8 mouse cellular contexts compared by ENCODE assay signal in the genomic region with DNA sequence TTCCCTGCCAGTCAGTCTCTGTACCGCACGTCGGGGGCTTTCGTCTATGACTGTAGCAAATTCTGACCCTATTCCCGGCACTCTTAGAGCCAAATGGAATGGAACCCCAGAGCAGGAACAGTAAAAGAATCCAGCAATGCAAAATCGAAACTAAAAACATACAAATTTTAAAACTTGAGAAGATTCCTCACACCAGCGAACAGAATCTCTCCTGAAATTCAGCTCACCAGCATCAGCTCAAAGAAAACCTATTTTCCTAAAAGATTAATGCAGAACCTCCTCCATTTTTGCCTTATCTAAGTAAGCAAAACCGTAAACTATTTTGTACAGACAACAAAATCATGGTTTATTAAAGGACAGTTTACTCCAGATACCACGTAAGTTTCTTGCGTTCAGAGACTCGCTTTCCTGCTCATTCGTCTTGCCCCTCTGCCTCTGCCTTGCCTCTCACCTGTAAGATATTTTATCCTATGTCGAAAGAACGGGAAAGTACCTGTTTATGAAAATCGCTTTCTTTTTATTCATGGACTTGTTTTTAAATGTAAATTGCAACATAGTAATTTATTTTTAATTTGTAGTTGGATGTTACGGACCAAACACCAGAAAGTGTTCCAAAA. TPM values are rescaled to one million over a fixed set of nuclear protein-coding genes. Genes with fewer than 3 reads are reported as not detected.
DNase-seq lines count a peak whose midpoint lies in the region; ATAC-seq lines count a peak whose summit lies in the region.

No protein-coding gene starts in this region.

- DNase-seq in embryo, embryonic 10 days (ENCODE audit: low spot score), result peak; percentile 32
- no peak for DNase-seq in embryo, embryonic 9.5 days (ENCODE audit: extremely low spot score)
- DNase-seq in neural tube, embryonic 11.5 days (ENCODE audit: low spot score), result no peak
- DNase-seq in neural tube, embryonic 10.5 days (ENCODE audit: extremely low spot score, low spot score), result no peak
- DNase-seq in right cerebral cortex, postnatal 25 days, result no peak
- DNase-seq in frontal cortex, adult 2 months (ENCODE audit: extremely low spot score in 1 of 2, low spot score in 1 of 2), result no peak

- H3K9me3 ChIP-seq in neural tube, embryonic 11.5 days (ENCODE audit: control insufficient read depth, low read length), result no peaks in the 10 kb centered on the region
- H3K9me3 ChIP-seq in limb, embryonic 13.5 days, result no peaks in the 10 kb centered on the region
- no peaks in the 10 kb centered on the region for H3K9me3 ChIP-seq in stomach, embryonic 14.5 days (ENCODE audit: control insufficient read depth, low read depth, low read length)

- ATAC-seq in neural tube, embryonic 11.5 days (ENCODE audit: insufficient read depth, low FRiP score, low TSS enrichment), result no peak
- ATAC-seq in limb, embryonic 13.5 days (ENCODE audit: low FRiP score, low read depth), result no peak
- no peak for ATAC-seq in stomach, embryonic 14.5 days (ENCODE audit: insufficient number of reproducible peaks, insufficient read depth, low FRiP score, low read depth)

- 4% methylated on average over 16 of the region's 16 CpGs for WGBS in neural tube, embryonic 11.5 days
- 5% methylated on average over 16 of the region's 16 CpGs for WGBS in limb, embryonic 13.5 days
- WGBS in stomach, embryonic 14.5 days, result 13% methylated on average over 16 of the region's 16 CpGs

- H3K36me3 ChIP-seq in neural tube, embryonic 11.5 days (ENCODE audit: control insufficient read depth, insufficient read depth, low read length), result no peaks in the 10 kb centered on the region
- peaks cover 6% of the 10 kb centered on the region; the same call in 1 of the 2 replicates for H3K36me3 ChIP-seq in limb, embryonic 13.5 days
- H3K36me3 ChIP-seq in stomach, embryonic 14.5 days (ENCODE audit: control insufficient read depth, insufficient read depth, low read length), result no peaks in the 10 kb centered on the region

- H3K4me1 ChIP-seq in neural tube, embryonic 11.5 days (ENCODE audit: control insufficient read depth, insufficient read depth, low read length), result peaks cover 7% of the 10 kb centered on the region; the same call in 1 of the 2 replicates
- peaks cover 28% of the 10 kb centered on the region for H3K4me1 ChIP-seq in limb, embryonic 13.5 days
- peaks cover 2% of the 10 kb centered on the region; the same call in 1 of the 2 replicates for H3K4me1 ChIP-seq in stomach, embryonic 14.5 days (ENCODE audit: control insufficient read depth, insufficient read depth, low read length)

- peak overlapping the region; percentile 93; the same call in 1 of the 2 replicates for H3K27ac ChIP-seq in neural tube, embryonic 11.5 days (ENCODE audit: low read depth, low read length)
- H3K27ac ChIP-seq in limb, embryonic 13.5 days, result peak overlapping the region; percentile 99
- H3K27ac ChIP-seq in stomach, embryonic 14.5 days (ENCODE audit: low read length), result no peak overlapping the region

- peak overlapping the region; percentile 57 for H3K4me3 ChIP-seq in neural tube, embryonic 11.5 days (ENCODE audit: low read depth, low read length)
- peak overlapping the region; percentile 78 for H3K4me3 ChIP-seq in limb, embryonic 13.5 days
- peak overlapping the region; percentile 47 for H3K4me3 ChIP-seq in stomach, embryonic 14.5 days (ENCODE audit: low read depth, low read length)

- peaks cover 92% of the 10 kb centered on the region for H3K27me3 ChIP-seq in neural tube, embryonic 11.5 days (ENCODE audit: control insufficient read depth, insufficient read depth, low read length)
- peaks cover 81% of the 10 kb centered on the region for H3K27me3 ChIP-seq in limb, embryonic 13.5 days
- peaks cover 52% of the 10 kb centered on the region for H3K27me3 ChIP-seq in stomach, embryonic 14.5 days (ENCODE audit: control insufficient read depth, insufficient read depth, low read length)

- H3K4me2 ChIP-seq in neural tube, embryonic 11.5 days (ENCODE audit: low read depth), result no peak overlapping the region; the same call in 1 of the 2 replicates
- peak overlapping the region; percentile 82 for H3K4me2 ChIP-seq in limb, embryonic 13.5 days (replicated peaks)
- H3K4me2 ChIP-seq in stomach, embryonic 14.5 days (replicated peaks; ENCODE audit: low read depth, low read length), result peak overlapping the region; percentile 99

- H3K9ac ChIP-seq in neural tube, embryonic 11.5 days (ENCODE audit: low read length), result peak overlapping the region; percentile 79
- peak overlapping the region; percentile 98 for H3K9ac ChIP-seq in limb, embryonic 13.5 days
- 0 out of 2 replicates have a peak overlapping the region, but pooled peaks have one; percentile 10 for H3K9ac ChIP-seq in stomach, embryonic 14.5 days (replicated peaks; ENCODE audit: low read depth, low read length)

RNA-seq across cellular contexts. Expression of a gene that starts 2.5 kb away (rescaled TPM):
- polyA plus RNA-seq in neural tube, embryonic 11.5 days (2014; fragmentation: Nextera tagmentation; extraction: Ambion mirVana), result 7.4 and 8.1 TPM in 2 replicates
- 5.1 and 6.8 TPM in 2 replicates for polyA plus RNA-seq in limb, embryonic 13.5 days (2015; fragmentation: Nextera tagmentation; extraction: Ambion mirVana)
- 0.33 and 0.55 TPM in 2 replicates for polyA plus RNA-seq in stomach, embryonic 14.5 days (2014; fragmentation: Nextera tagmentation; extraction: Ambion mirVana)
- 2.8 and 3.3 TPM in 2 replicates for polyA plus RNA-seq in frontal cortex, adult 2 months (2012; rRNA removed)

Comparison
In these comparisons a context has a peak if more than half of its experiments do, and no peak if none do; other contexts are left out.
1. H3K9ac ChIP-seq: peak in every context shown above with its lines; median percentile 98 in limb, embryonic 13.5 days; 79 in neural tube, embryonic 11.5 days; 10 in stomach, embryonic 14.5 days.